Mouse (Mus musculus): ENCODE data around the gene Rapgef1.

Gene Rapgef1

GRCm38 (mm10) chr2:29619484-29620300 lies at the start of gene Rapgef1:
Gene Rapgef1, plus strand, starts transcription at chr2:29619720.
- in situ Hi-C loops (cut with MboI; ENCODE audit: low sequenced_read_pairs): no loop called here

GRCm38 (mm10) chr2:29571921-29572700 lies 47.4 kb upstream of the Rapgef1 start:
- in situ Hi-C loops (cut with MboI; ENCODE audit: low sequenced_read_pairs): no loop called here

- in situ Hi-C loops (cut with MboI; ENCODE audit: low sequenced_read_pairs): no loop called here
These were observed 46.6 kb upstream of the Rapgef1 start for GRCm38 (mm10) chr2:29572811-29573427.

- in situ Hi-C loops (cut with MboI; ENCODE audit: low sequenced_read_pairs): no loop called here
These were observed 45.9 kb upstream of the Rapgef1 start for GRCm38 (mm10) chr2:29573591-29573990.

GRCm38 (mm10) chr2:29574187-29574586 lies 45.3 kb upstream of the Rapgef1 start:
- in situ Hi-C loops (cut with MboI; ENCODE audit: low sequenced_read_pairs): no loop called here

- in situ Hi-C loops (cut with MboI; ENCODE audit: low sequenced_read_pairs): no loop called here
These were observed 37.1 kb upstream of the Rapgef1 start for GRCm38 (mm10) chr2:29582415-29582814.

- in situ Hi-C loops (cut with MboI; ENCODE audit: low sequenced_read_pairs): no loop called here
These were observed 33.4 kb upstream of the Rapgef1 start for GRCm38 (mm10) chr2:29586017-29586702.

- in situ Hi-C loops (cut with MboI; ENCODE audit: low sequenced_read_pairs): no loop called here
These were observed 31.5 kb upstream of the Rapgef1 start for GRCm38 (mm10) chr2:29588006-29588405.

- in situ Hi-C loops (cut with MboI; ENCODE audit: low sequenced_read_pairs): no loop called here
These were observed 30.3 kb upstream of the Rapgef1 start for GRCm38 (mm10) chr2:29589266-29589665.

GRCm38 (mm10) chr2:29591626-29592025 lies 27.9 kb upstream of the Rapgef1 start:
- in situ Hi-C loops (cut with MboI; ENCODE audit: low sequenced_read_pairs): no loop called here

- in situ Hi-C loops (cut with MboI; ENCODE audit: low sequenced_read_pairs): no loop called here
These were observed 27.0 kb upstream of the Rapgef1 start for GRCm38 (mm10) chr2:29592537-29592936.

- in situ Hi-C loops (cut with MboI; ENCODE audit: low sequenced_read_pairs): no loop called here
These were observed 15.6 kb upstream of the Rapgef1 start for GRCm38 (mm10) chr2:29603930-29604329.

- in situ Hi-C loops (cut with MboI; ENCODE audit: low sequenced_read_pairs): no loop called here
These were observed 13.9 kb upstream of the Rapgef1 start for GRCm38 (mm10) chr2:29605591-29605990.

GRCm38 (mm10) chr2:29606460-29606859 lies 13.1 kb upstream of the Rapgef1 start:
- in situ Hi-C loops (cut with MboI; ENCODE audit: low sequenced_read_pairs): no loop called here

GRCm38 (mm10) chr2:29617341-29617740 lies 2.2 kb upstream of the Rapgef1 start:
- in situ Hi-C loops (cut with MboI; ENCODE audit: low sequenced_read_pairs): no loop called here

- in situ Hi-C loops (cut with MboI; ENCODE audit: low sequenced_read_pairs): no loop called here
These were observed 515 bp upstream of the Rapgef1 start for GRCm38 (mm10) chr2:29618926-29619483.

- in situ Hi-C loops (cut with MboI; ENCODE audit: low sequenced_read_pairs): no loop called here
These were observed 844 bp downstream of the Rapgef1 start for GRCm38 (mm10) chr2:29620301-29620827.

- in situ Hi-C loops (cut with MboI; ENCODE audit: low sequenced_read_pairs): no loop called here
These were observed 1.6 kb downstream of the Rapgef1 start for GRCm38 (mm10) chr2:29621163-29621562.

- in situ Hi-C loops (cut with MboI; ENCODE audit: low sequenced_read_pairs): no loop called here
These were observed 2.1 kb downstream of the Rapgef1 start for GRCm38 (mm10) chr2:29621636-29622035.

Measured in CH12F3 (cell line).